Mouse (Mus musculus): ENCODE data around the gene Spata31d1a. TPM values are rescaled to one million over a fixed set of nuclear protein-coding genes. Genes with fewer than 3 reads are reported as not detected.

The Spata31d1a gene
- total RNA-seq, 4 experiments from 2014 or later = 0.11 to 0.23 (median 0.14) TPM

- no peak for DNase-seq (ENCODE audit: low spot score in 2 of 2)
These were observed 41.5 kb downstream of the Spata31d1a start for GRCm38 (mm10) chr13:59668501-59669093.

- no peak for DNase-seq (ENCODE audit: low spot score in 2 of 2)
These were observed 42.4 kb downstream of the Spata31d1a start for GRCm38 (mm10) chr13:59667763-59668162.

GRCm38 (mm10) chr13:59663939-59664712, 46.0 kb downstream of the Spata31d1a start:
- no peak for DNase-seq (ENCODE audit: low spot score in 2 of 2)

GRCm38 (mm10) chr13:59661966-59662365, 48.2 kb downstream of the Spata31d1a start:
- no peak for DNase-seq (ENCODE audit: low spot score in 2 of 2)

GRCm38 (mm10) chr13:59661387-59661786, 48.7 kb downstream of the Spata31d1a start:
- no peak for DNase-seq (ENCODE audit: low spot score in 2 of 2)

GRCm38 (mm10) chr13:59660371-59660770, 49.8 kb downstream of the Spata31d1a start:
- no peak for DNase-seq (ENCODE audit: low spot score in 2 of 2)

GRCm38 (mm10) chr13:59657781-59658180, 52.3 kb downstream of the Spata31d1a start:
- DNase-seq (ENCODE audit: low spot score in 2 of 2) = no peak

- no peak for DNase-seq (ENCODE audit: low spot score in 2 of 2)
These were observed 53.1 kb downstream of the Spata31d1a start for GRCm38 (mm10) chr13:59656975-59657388.

- DNase-seq (ENCODE audit: low spot score in 2 of 2) = no peak
These were observed 53.8 kb downstream of the Spata31d1a start for GRCm38 (mm10) chr13:59656316-59656832.

- DNase-seq (ENCODE audit: low spot score in 2 of 2) = no peak
These were observed 54.3 kb downstream of the Spata31d1a start for GRCm38 (mm10) chr13:59655718-59656315.

GRCm38 (mm10) chr13:59654465-59654864, 55.7 kb downstream of the Spata31d1a start:
- DNase-seq (ENCODE audit: low spot score in 2 of 2) = no peak

- DNase-seq (ENCODE audit: low spot score in 2 of 2) = no peak
These were observed 57.0 kb downstream of the Spata31d1a start for GRCm38 (mm10) chr13:59653136-59653535.

GRCm38 (mm10) chr13:59652651-59653050, 57.5 kb downstream of the Spata31d1a start:
- no peak for DNase-seq (ENCODE audit: low spot score in 2 of 2)

Other genes starting within 250 kb of the Spata31d1a start
- gene Agtpbp1, start 125.1 kb downstream of the Spata31d1a start, total RNA-seq (2022) = 100 to 1,000 TPM; 320 to 366 (median 343) TPM
- gene Naa35, start 125.1 kb downstream of the Spata31d1a start, total RNA-seq (2022) = 100 to 1,000 TPM in 1 of 4 experiments, 10 to 100 TPM in 3; 85.3 to 111 (median 92.7) TPM
- gene Golm1, start 34.5 kb downstream of the Spata31d1a start, total RNA-seq (2022) = 10 to 100 TPM; 15.1 to 32.6 (median 20.4) TPM
- gene 4921517D22Rik, start 16.2 kb downstream of the Spata31d1a start, total RNA-seq (2022) = not detected
- gene Spata31d1b, start 2.0 kb upstream of the Spata31d1a start, total RNA-seq (2022) = under 1 TPM in 2 of 4 experiments, not detected in 2; 0.07 to 0.17 TPM
- gene Spata31d1d, start 21.4 kb upstream of the Spata31d1a start, total RNA-seq (2022) = not detected
- 1 to 10 TPM in 3 of 4 experiments, under 1 TPM in 1; 0.78 to 1.8 (median 1.1) TPM for gene 1700014D04Rik, start 36.4 kb upstream of the Spata31d1a start, total RNA-seq (2022)
- gene Isca1, start 59.5 kb upstream of the Spata31d1a start, total RNA-seq (2022) = 100 to 1,000 TPM; 134 to 159 (median 150) TPM
- gene Gm49354, start 71.9 kb upstream of the Spata31d1a start, total RNA-seq (2022) = not detected
- gene Tut7, start 112.8 kb upstream of the Spata31d1a start, total RNA-seq (2022) = 10 to 100 TPM; 58.7 to 64.0 (median 59.9) TPM

Data from left cerebral cortex, adult 8-10 months (tissue).